Mouse (Mus musculus) bone marrow macrophage, adult 2 months (primary cell): Measurements from ENCODE around the gene Mpped2.

Experiments used
- CTCF ChIP-seq: IDR thresholded peaks from 2 replicates; pipeline ENCODE4 v1.5.1; 2012; ENCODE audit warnings: low read depth, mild to moderate bottlenecking, low read length, moderate library complexity
- POLR2A ChIP-seq: IDR thresholded peaks from 2 replicates; pipeline ENCODE4 v1.6.1; 2012; ENCODE audit warnings: mild to moderate bottlenecking, low read depth, low read length, borderline replicate concordance

GRCm38 (mm10) chr2:106896024-106896384 is 202.9 kb downstream of the Mpped2 start:
- TF ChIP-seq POLR2A = no peak
- no peak for TF ChIP-seq CTCF
